In the genomic region with DNA sequence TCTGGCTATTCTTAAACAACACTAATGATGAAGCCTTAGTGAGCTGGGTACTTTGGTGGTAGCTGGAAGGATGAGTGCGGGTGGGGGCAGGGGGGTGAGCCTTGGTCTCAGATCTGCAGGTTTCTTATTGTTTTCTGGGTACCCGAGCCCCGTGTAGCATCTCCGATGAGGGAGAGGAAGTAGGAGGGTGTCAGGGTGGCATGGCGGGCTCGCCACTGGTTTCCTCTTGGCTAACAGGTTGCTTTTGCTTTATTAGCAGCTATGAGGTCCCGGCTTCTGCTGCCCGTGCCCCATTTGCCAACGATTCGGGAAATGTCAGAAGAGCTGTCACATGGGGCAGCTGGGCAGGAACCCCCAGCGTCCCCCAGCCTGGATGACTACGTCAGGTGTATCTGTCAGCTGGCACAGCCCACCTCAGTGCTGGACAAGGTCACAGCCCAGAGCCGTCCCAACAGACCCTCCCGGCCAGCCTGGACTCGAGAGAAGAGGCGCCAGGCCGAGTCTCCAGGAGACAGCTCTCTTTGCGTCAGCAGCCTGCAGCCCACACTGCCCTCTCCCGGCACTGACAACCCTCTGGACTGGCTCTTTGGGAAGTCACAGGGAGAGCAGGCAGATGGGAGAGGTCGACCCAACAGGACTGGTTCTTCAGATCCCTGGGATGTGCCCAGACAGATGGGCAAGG, we compare ENCODE assay signal across 8 mouse cellular contexts. TPM values are rescaled to one million over a fixed set of nuclear protein-coding genes. Genes with fewer than 3 reads are reported as not detected.
DNase-seq lines count a peak whose midpoint lies in the region; ATAC-seq and TF ChIP-seq lines count a peak whose summit lies in the region.

No protein-coding gene starts in this region.

- no peak for TF ChIP-seq EP300 in liver, postnatal 0 days (IDR thresholded peaks at IDR 0.05; ENCODE audit: low read depth)

- 85% methylated on average over 20 of the region's 20 CpGs for WGBS in forebrain, postnatal 0 days
- 81% methylated on average over 20 of the region's 20 CpGs for WGBS in forebrain, embryonic 10.5 days
- 73% methylated on average over 20 of the region's 20 CpGs for WGBS in embryonic facial prominence, embryonic 13.5 days
- WGBS in hindbrain, postnatal 0 days: 77% methylated on average over 20 of the region's 20 CpGs
- WGBS in liver, postnatal 0 days (ENCODE audit: insufficient replicate concordance): 33% methylated on average over 20 of the region's 20 CpGs

- no peaks in the 10 kb centered on the region for H3K36me3 ChIP-seq in forebrain, postnatal 0 days (ENCODE audit: insufficient read depth)
- no peaks in the 10 kb centered on the region; the same call in 1 of the 2 replicates for H3K36me3 ChIP-seq in forebrain, embryonic 10.5 days (replicated peaks)
- H3K36me3 ChIP-seq in embryonic facial prominence, embryonic 13.5 days: no peaks in the 10 kb centered on the region
- H3K36me3 ChIP-seq in hindbrain, postnatal 0 days (ENCODE audit: insufficient read depth, low read length): no peaks in the 10 kb centered on the region
- no peaks in the 10 kb centered on the region; the same call in 1 of the 2 replicates for H3K36me3 ChIP-seq in liver, postnatal 0 days (replicated peaks; ENCODE audit: insufficient read depth, low read length)

- DNase-seq in forebrain, postnatal 0 days: no peak
- no peak for DNase-seq in forebrain, embryonic 10.5 days (ENCODE audit: extremely low spot score, low spot score)
- DNase-seq in hindbrain, postnatal 0 days (ENCODE audit: low spot score): no peak
- peak; percentile 56 for DNase-seq in liver, postnatal 0 days
- DNase-seq in retina, embryonic 14.5 days (ENCODE audit: low spot score): no peak
- DNase-seq in MN1 (ENCODE audit: low spot score): no peak
- no peak for DNase-seq in left cerebral cortex, adult 11 months (ENCODE audit: low spot score)

- ATAC-seq in forebrain, postnatal 0 days: no peak
- no peak for ATAC-seq in embryonic facial prominence, embryonic 13.5 days (ENCODE audit: insufficient number of reproducible peaks, insufficient read depth, low FRiP score, low TSS enrichment, low read depth)
- ATAC-seq in hindbrain, postnatal 0 days: no peak
- ATAC-seq in liver, postnatal 0 days: no peak

- H3K4me3 ChIP-seq in forebrain, postnatal 0 days (ENCODE audit: low read depth, low read length): no peak overlapping the region
- H3K4me3 ChIP-seq in forebrain, embryonic 10.5 days: no peak overlapping the region
- no peak overlapping the region for H3K4me3 ChIP-seq in embryonic facial prominence, embryonic 13.5 days
- no peak overlapping the region for H3K4me3 ChIP-seq in hindbrain, postnatal 0 days (ENCODE audit: low read length)
- peak overlapping the region; percentile 57 for H3K4me3 ChIP-seq in liver, postnatal 0 days (ENCODE audit: low read depth, low read length)

- no peaks in the 10 kb centered on the region for H3K4me1 ChIP-seq in forebrain, postnatal 0 days (ENCODE audit: insufficient read depth)
- H3K4me1 ChIP-seq in forebrain, embryonic 10.5 days: peaks cover 6% of the 10 kb centered on the region; the same call in 1 of the 2 replicates
- H3K4me1 ChIP-seq in embryonic facial prominence, embryonic 13.5 days: peaks cover 11% of the 10 kb centered on the region
- no peaks in the 10 kb centered on the region for H3K4me1 ChIP-seq in hindbrain, postnatal 0 days (ENCODE audit: insufficient read depth, low read length)
- peaks cover 14% of the 10 kb centered on the region for H3K4me1 ChIP-seq in liver, postnatal 0 days (ENCODE audit: insufficient read depth)

- no peaks in the 10 kb centered on the region for H3K27me3 ChIP-seq in forebrain, postnatal 0 days (ENCODE audit: insufficient read depth, low read length)
- no peaks in the 10 kb centered on the region for H3K27me3 ChIP-seq in forebrain, embryonic 10.5 days (ENCODE audit: poor library complexity, severe bottlenecking)
- 0 out of 2 replicates have a peak, but pooled peaks cover 3% of the 10 kb centered on the region for H3K27me3 ChIP-seq in embryonic facial prominence, embryonic 13.5 days
- no peaks in the 10 kb centered on the region for H3K27me3 ChIP-seq in hindbrain, postnatal 0 days (ENCODE audit: insufficient read depth, low read length)
- H3K27me3 ChIP-seq in liver, postnatal 0 days (ENCODE audit: insufficient read depth, low read length): no peaks in the 10 kb centered on the region

- TF ChIP-seq CTCF in forebrain, postnatal 0 days (IDR thresholded peaks at IDR 0.05; ENCODE audit: low read depth): 0 out of 2 replicates have a peak, but pooled peaks have one; percentile 17
- peak; percentile 47; the same call in 1 of the 2 replicates for TF ChIP-seq CTCF in hindbrain, postnatal 0 days (IDR thresholded peaks at IDR 0.05; ENCODE audit: low read depth)
- TF ChIP-seq CTCF in liver, postnatal 0 days (IDR thresholded peaks at IDR 0.05; ENCODE audit: low read depth): peak; percentile 59

- H3K9me3 ChIP-seq in forebrain, postnatal 0 days (ENCODE audit: low read length): no peaks in the 10 kb centered on the region
- no peaks in the 10 kb centered on the region; the same call in 1 of the 2 replicates for H3K9me3 ChIP-seq in forebrain, embryonic 10.5 days
- H3K9me3 ChIP-seq in embryonic facial prominence, embryonic 13.5 days: no peaks in the 10 kb centered on the region
- no peaks in the 10 kb centered on the region for H3K9me3 ChIP-seq in hindbrain, postnatal 0 days (ENCODE audit: low read length)
- H3K9me3 ChIP-seq in liver, postnatal 0 days (ENCODE audit: low read length): no peaks in the 10 kb centered on the region

- H3K9ac ChIP-seq in forebrain, postnatal 0 days: no peak overlapping the region
- 0 out of 2 replicates have a peak overlapping the region, but pooled peaks have one; percentile 46 for H3K9ac ChIP-seq in embryonic facial prominence, embryonic 13.5 days
- no peak overlapping the region for H3K9ac ChIP-seq in hindbrain, postnatal 0 days (replicated peaks; ENCODE audit: low read length)
- H3K9ac ChIP-seq in liver, postnatal 0 days (replicated peaks): peak overlapping the region; percentile 78

- no peak overlapping the region for H3K4me2 ChIP-seq in forebrain, postnatal 0 days (ENCODE audit: low read depth)
- H3K4me2 ChIP-seq in embryonic facial prominence, embryonic 13.5 days: peak overlapping the region; percentile 7; the same call in 1 of the 2 replicates
- peak overlapping the region; percentile 22; the same call in 1 of the 2 replicates for H3K4me2 ChIP-seq in hindbrain, postnatal 0 days (ENCODE audit: low read depth, low read length)
- H3K4me2 ChIP-seq in liver, postnatal 0 days (ENCODE audit: low read depth, low read length): peak overlapping the region; percentile 60

- no peak overlapping the region for H3K27ac ChIP-seq in forebrain, postnatal 0 days (ENCODE audit: low read depth, low read length)
- no peak overlapping the region for H3K27ac ChIP-seq in forebrain, embryonic 10.5 days
- H3K27ac ChIP-seq in embryonic facial prominence, embryonic 13.5 days: no peak overlapping the region
- no peak overlapping the region for H3K27ac ChIP-seq in hindbrain, postnatal 0 days
- H3K27ac ChIP-seq in liver, postnatal 0 days (ENCODE audit: low read depth): peak overlapping the region; percentile 95

RNA-seq across cellular contexts. Expression of a gene that starts 1.2 kb away (rescaled TPM):
- total RNA-seq in forebrain, postnatal 0 days (2014; rRNA removed): 1.6 and 2.8 TPM in 2 replicates
- 2.6 TPM in 2 replicates for polyA plus RNA-seq in forebrain, postnatal 0 days (2015; fragmentation: Nextera tagmentation; extraction: Ambion mirVana)
- polyA plus RNA-seq in forebrain, embryonic 10.5 days (2016; fragmentation: Nextera tagmentation; extraction: Ambion mirVana): 5.4 and 6.7 TPM in 2 replicates
- polyA plus RNA-seq in embryonic facial prominence, embryonic 13.5 days (2015; fragmentation: Nextera tagmentation; extraction: Ambion mirVana): 16.5 and 19.9 TPM in 2 replicates
- 6.8 and 27.5 TPM in 2 replicates for total RNA-seq in hindbrain, postnatal 0 days (2014; rRNA removed)
- polyA plus RNA-seq in hindbrain, postnatal 0 days (2015; fragmentation: Nextera tagmentation; extraction: Ambion mirVana): 4.2 and 4.8 TPM in 2 replicates
- 103 and 122 TPM in 2 replicates for polyA plus RNA-seq in liver, postnatal 0 days (2015; fragmentation: Nextera tagmentation; extraction: Ambion mirVana)

RNA-seq across cellular contexts. Expression of a gene that starts 22.2 kb away (rescaled TPM):
- 2.2 and 2.8 TPM in 2 replicates for total RNA-seq in forebrain, postnatal 0 days (2014; rRNA removed)
- 4.5 and 6.5 TPM in 2 replicates for polyA plus RNA-seq in forebrain, postnatal 0 days (2015; fragmentation: Nextera tagmentation; extraction: Ambion mirVana)
- 12.1 and 15.2 TPM in 2 replicates for polyA plus RNA-seq in forebrain, embryonic 10.5 days (2016; fragmentation: Nextera tagmentation; extraction: Ambion mirVana)
- 14.4 and 14.5 TPM in 2 replicates for polyA plus RNA-seq in embryonic facial prominence, embryonic 13.5 days (2015; fragmentation: Nextera tagmentation; extraction: Ambion mirVana)
- 18.2 and 37.1 TPM in 2 replicates for total RNA-seq in hindbrain, postnatal 0 days (2014; rRNA removed)
- polyA plus RNA-seq in hindbrain, postnatal 0 days (2015; fragmentation: Nextera tagmentation; extraction: Ambion mirVana): 29.4 and 32.1 TPM in 2 replicates
- 7.2 and 9.6 TPM in 2 replicates for polyA plus RNA-seq in liver, postnatal 0 days (2015; fragmentation: Nextera tagmentation; extraction: Ambion mirVana)

RNA-seq across cellular contexts. Expression of a gene that starts 22.8 kb away (rescaled TPM):
- 63.4 and 79.8 TPM in 2 replicates for total RNA-seq in forebrain, postnatal 0 days (2014; rRNA removed)
- 114 TPM in 2 replicates for polyA plus RNA-seq in forebrain, postnatal 0 days (2015; fragmentation: Nextera tagmentation; extraction: Ambion mirVana)
- polyA plus RNA-seq in forebrain, embryonic 10.5 days (2016; fragmentation: Nextera tagmentation; extraction: Ambion mirVana): 299 and 311 TPM in 2 replicates
- 218 and 229 TPM in 2 replicates for polyA plus RNA-seq in embryonic facial prominence, embryonic 13.5 days (2015; fragmentation: Nextera tagmentation; extraction: Ambion mirVana)
- total RNA-seq in hindbrain, postnatal 0 days (2014; rRNA removed): 50.8 and 52.0 TPM in 2 replicates
- polyA plus RNA-seq in hindbrain, postnatal 0 days (2015; fragmentation: Nextera tagmentation; extraction: Ambion mirVana): 97.1 and 101 TPM in 2 replicates
- 26.2 and 26.7 TPM in 2 replicates for polyA plus RNA-seq in liver, postnatal 0 days (2015; fragmentation: Nextera tagmentation; extraction: Ambion mirVana)

Comparison
In these comparisons a context has a peak if more than half of its experiments do, and no peak if none do; other contexts are left out.
1. H3K9ac ChIP-seq: peak in embryonic facial prominence, embryonic 13.5 days (single experiment) and liver, postnatal 0 days (single experiment); none in forebrain, postnatal 0 days (single experiment) and hindbrain, postnatal 0 days (single experiment).
2. Peak in every context shown above with its lines, with median percentiles within 50 percentile points of each other: CTCF ChIP-seq.